Mouse (Mus musculus) erythroid progenitor cell, adult 5-6 weeks (primary cell): ENCODE measurements around the gene Myog. TPM values are rescaled to one million over a fixed set of nuclear protein-coding genes. Genes with fewer than 3 reads are reported as not detected.

ENCODE experiments used
- ATAC-seq: replicated peaks from 2 replicates; pipeline ENCODE4 v1.8.0; 2016; ENCODE audit warnings: moderate number of reproducible peaks, mild to moderate bottlenecking, moderate TSS enrichment, inconsistent platforms; ENCODE audit not compliant: poor library complexity, low FRiP score, severe bottlenecking
- total RNA-seq, 2 experiments: library from RNA; stranded (forward) in 1 of 2; stranded (reverse) in 1 of 2; fragments of 150-400 nt in 1 of 2; fragments of 186-747, 209-891 nt in 1 of 2; gene quantifications; 2 replicates each; pipeline versions ENCODE4 v1.2.3 to v1.2.4; 2015 to 2017; ENCODE audit warnings: low replicate concordance in 2 of 2

Myog gene
- total RNA-seq, 2 experiments from 2014 or later: not detected

DNA sequence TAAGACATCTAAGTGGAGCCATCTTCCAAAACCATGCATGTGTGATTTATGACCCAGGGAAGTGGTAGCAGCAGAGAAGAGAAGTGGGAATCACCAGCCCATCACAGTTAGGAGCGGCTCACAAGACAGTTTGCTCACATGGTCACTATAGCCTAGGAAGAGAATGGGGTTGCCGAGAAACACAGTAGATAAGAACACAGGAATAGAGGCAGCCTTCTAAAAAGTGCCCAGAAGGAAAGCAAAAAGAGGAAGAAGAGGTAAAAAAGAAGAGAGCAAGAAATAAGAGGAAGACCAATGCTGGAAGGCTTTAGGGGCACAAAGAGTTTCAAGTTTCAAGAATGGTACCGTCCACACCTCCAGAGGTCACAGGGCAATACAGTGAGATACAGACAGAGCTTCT lies 7.4 kb upstream of the Myog start:
- no peak for ATAC-seq

DNA sequence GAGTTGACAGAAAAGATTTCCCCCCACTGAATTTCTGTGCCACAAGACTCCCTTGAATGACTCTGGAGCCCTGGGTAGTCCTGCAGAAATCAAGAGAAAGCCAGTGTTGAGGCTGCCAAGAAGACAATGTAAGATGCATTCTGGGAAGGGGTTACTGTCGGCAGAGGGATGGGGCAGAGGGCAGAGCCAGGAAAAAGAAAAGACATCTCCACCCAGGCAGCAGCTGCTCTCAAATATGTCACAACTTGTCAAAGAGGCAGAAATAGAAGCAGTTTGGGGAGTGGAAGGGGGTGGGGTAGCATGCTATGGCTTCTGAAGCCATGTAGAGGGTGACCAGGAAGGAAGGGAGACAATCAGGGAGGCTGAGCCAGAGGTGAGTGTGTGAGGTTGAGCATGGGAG lies 6.7 kb upstream of the Myog start:
- no peak for ATAC-seq

DNA sequence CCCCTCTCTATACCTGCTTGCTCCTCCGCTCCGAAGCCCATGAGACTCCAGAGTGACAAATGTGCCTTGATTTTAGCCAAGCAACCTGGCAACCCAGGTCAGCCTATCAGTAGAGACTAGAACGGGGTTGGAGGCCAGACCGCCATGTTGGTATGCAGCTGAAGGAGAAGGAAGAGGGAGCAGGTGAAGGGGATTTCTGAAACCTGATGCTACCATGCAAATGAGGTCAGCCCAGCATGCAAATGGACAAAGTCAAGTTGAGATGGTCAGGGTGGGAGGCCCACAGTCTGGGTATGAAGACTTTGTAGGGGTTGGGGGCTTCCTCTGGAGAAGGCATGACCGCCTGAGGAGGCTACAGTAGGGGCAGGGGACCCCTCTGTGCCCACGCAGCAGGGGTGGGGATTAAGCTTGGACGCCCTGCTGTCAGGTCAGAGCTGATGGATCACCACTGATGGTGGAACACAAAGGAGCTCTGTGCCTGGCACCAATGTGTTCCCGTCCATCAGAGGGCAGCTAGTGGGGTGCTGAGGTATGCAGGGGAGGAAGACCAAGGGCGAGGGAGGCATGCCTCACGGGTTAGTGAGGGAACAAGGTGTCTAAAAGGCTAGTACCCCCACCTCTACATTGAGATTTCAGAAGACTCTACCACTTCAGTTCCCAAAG lies 4.2 kb upstream of the Myog start:
- ATAC-seq: no peak

DNA sequence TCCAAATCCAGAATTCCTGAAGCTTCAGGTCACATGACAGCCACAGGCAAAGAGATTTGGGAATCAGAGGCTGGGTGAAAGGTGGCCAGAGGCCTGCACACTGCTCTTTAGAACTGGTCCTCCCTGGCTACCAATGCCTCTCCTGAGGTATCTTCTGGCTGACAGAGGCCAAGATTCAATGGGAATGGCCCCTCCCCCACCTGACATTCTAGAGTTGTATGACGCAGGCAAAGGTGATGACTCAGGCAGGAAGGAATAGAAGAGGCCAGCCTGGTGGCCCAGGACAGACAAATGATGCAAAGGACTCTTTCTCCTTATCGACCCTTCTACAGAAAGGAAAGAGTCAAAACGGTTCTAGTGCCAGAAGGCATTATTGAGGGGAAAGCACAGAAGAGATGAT lies 1.6 kb upstream of the Myog start:
- ATAC-seq: no peak

DNA sequence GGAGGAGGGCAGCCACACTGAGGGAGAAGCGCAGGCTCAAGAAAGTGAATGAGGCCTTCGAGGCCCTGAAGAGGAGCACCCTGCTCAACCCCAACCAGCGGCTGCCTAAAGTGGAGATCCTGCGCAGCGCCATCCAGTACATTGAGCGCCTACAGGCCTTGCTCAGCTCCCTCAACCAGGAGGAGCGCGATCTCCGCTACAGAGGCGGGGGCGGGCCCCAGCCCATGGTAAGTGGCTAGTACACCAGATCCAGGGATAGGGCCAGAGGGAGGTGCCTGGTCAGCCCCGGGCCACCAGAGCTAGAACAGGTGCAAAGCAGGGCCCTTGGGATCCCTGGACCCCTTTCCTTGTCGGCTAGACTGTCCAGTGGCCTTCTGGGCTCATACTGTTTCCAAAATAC lies 511 bp downstream of the Myog start:
- no peak for ATAC-seq

DNA sequence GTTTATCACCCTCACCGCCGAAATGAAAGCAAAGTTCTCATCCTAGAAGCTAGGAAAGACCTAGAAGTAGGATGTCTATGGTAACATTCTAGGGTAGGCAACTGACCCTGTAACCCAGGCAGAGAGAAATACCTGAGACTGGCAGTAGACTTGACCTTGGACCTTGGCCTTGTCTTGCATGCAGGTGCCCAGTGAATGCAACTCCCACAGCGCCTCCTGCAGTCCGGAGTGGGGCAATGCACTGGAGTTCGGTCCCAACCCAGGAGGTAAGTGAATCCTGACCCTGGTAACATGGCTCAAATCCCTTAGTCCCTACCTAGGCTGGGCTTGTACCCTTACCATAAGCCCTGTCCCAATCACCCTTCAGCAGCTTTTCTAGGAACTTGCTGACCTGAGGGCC lies 1.1 kb downstream of the Myog start:
- 0 out of 2 replicates have a peak, but pooled peaks have one; percentile 26 for ATAC-seq

DNA sequence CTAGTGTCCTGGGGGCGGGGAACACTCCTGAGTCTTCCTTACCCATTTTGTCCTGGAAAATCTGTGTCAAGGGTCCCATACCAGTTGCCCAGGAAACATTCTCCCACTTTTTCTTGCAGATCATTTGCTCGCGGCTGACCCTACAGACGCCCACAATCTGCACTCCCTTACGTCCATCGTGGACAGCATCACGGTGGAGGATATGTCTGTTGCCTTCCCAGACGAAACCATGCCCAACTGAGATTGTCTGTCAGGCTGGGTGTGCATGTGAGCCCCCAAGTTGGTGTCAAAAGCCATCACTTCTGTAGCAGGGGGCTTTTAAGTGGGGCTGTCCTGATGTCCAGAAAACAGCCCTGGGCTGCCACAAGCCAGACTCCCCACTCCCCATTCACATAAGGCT lies 1.8 kb downstream of the Myog start:
- no peak for ATAC-seq

DNA sequence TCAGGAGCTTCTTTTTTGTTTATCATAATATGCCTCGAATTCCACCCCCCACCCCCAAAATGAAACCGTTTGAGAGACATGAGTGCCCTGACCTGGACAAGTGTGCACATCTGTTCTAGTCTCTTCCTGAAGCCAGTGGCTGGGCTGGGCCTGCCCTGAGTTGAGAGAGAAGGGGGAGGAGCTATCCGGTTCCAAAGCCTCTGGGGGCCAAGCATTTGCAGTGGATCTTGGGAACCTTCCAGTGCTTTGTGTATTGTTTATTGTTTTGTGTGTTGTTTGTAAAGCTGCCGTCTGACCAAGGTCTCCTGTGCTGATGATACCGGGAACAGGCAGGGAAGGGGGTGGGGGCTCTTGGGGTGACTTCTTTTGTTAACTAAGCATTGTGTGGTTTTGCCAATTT lies 2.3 kb downstream of the Myog start:
- no peak for ATAC-seq

DNA sequence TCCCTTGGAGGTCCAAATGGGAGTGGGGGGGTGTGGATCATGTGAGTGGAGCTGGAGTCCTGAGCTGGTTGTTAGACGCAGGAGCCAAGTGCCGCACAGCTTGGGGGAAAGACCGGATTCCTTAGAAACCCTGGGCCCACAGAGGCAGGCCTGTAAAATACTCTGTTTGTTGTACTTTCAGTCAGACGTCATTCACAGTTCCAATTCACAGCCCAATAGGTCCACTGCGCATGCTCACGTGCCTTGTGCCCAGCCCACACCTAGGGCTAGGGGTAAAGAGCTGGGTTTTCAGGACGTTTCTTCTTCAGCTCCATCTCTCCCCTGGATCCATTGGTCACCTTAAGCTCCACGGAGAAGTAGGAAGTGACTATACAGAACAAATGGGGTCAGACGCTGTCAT lies 2.8 kb downstream of the Myog start:
- ATAC-seq: no peak

DNA sequence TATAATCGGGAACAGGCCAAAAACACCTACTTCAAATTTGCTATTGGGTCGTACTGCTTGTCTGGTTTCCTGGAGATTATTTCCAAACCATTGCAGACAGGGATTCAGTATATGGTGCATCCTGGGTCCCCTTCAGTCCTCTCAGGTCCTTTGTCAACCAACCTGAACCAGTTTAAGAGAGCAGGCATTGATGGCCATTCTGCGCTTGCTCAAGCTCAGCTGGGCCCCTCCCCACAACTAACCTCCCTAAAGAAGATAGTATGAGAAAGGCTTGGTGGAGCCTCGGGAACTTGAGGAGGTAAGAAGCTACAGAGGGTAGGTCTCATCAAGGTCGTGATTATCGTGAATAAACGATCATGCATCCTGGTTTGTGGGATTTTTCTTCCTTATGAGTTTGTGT lies 3.5 kb downstream of the Myog start:
- no peak for ATAC-seq

DNA sequence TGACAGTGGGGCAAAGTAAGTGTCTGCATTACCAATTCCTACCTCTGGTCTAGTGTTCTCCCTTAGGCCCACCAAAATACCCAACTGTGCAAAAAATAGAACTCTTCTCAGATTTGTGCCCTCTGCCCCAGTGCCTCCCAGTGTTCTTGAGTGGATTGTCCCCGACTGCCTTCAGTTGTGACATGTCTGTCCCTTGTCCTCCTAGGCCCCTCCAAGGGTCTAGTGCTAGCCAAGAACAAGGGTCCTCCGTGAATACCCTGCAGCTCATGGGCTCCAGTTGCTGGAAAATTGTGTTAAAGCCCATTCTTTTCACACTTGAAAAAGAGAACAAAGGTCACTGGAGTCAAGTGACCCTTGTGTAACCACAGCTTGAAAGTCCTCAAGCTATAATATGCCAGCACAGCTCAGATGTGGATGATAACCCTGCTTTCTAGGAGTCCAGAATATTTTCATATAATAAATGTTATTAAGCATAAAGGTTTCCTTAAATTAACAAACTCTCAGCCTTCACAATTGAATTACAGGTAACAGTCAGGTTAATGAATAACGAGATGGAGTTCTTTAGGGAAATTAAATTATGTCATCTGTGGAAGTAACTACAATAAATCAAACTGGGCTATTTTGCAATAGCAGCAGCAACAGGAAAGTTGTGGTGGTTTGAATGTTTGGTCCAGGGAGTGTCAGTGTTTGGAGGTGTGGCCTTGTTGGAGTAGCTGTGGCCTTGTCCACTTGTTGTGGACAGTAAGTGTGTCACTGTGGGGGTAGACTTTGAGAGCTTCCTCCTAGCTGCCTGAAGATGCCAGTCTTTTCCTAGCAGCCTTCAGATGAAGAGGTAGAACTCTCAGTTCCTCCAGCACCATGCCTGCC lies 4.2 kb downstream of the Myog start:
- ATAC-seq: no peak

DNA sequence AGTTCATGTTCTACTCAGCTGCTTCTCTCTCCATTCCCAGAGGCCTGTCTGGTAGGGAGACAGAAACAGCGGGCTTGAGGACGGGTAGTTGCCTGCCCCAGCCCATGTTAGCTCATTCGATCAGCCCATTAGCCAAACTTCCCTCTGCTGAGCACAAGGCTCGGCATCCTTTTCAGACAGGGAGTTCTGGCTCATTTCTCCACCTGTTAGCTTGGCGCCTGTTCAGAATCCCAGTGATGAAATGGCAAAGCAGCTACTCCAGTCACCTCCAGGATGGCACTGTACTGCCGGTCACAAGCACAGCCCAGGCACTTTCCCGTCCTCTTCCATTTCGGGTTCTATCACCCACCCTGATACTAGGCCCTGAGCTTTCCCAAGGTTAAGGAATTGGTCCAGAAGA lies 7.5 kb downstream of the Myog start:
- no peak for ATAC-seq

DNA sequence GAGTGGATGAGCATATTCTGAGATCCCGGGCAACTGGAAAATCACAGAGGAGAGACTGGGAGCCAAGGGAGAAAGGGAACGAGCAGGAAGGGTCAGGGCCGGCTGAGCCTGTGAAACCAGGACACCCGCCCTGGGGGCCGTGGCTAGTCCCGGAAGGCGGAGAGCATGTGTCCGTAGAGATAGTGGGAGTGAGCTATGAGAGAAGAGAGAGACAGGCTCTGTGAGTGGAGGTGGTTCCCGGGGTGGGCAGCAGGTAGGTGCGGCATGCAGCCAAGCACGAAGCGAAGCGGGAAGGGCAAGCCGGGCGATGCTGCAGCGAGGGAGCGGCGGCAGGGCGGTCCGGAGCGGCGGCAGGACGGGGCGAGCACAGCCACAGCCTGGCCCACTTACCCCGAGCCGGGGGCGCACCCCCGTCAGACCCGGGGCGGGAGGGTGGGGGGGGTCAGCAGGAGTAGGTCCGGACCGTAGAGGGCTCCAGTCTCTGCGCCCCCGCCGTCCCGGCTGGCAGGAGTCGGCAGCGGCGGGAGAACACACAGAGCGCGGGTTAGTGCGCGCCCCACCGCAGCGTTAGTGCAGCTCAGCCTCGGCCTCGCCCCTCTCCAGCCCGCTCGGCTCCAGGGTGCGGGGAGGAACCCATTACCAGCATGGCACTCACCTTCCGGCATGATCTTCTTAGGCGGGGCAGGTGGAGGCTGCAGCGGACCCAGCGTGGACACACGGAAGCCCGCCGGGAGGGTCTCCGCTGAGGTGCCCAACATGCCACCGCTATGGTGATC lies 9.0 kb downstream of the Myog start:
- ATAC-seq: no peak

DNA sequence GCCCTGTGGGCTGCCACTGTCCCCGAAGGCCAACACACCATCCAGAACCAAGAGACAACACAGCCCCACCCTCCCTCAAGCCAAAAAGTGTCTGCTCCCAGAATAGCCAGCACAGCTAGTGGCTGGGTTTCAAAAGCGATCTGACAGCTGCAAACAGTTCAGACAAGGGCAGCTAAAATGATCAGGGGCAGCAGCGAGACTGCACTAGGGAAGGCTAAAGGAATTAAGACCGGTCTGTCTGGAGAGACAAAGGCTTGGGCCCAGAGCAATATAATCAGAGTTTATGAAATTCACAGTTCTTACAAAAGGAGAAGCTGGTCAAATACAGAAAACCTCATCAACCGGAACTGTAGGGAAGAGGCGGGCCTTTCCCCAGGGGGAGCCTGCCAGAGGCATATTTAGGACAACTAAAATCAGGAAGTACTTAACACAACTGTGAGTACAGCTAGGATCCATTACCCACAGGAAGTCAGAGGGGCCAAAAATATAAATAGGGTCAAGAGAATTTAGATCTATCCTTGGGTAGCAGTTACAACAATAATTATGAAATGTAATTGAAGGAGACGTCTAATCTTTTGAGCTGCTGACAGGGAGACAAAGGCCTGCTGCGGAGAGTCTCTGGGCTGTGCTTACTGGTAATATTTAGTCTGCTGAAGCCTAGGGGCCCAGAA lies 12.9 kb downstream of the Myog start:
- no peak for ATAC-seq

DNA sequence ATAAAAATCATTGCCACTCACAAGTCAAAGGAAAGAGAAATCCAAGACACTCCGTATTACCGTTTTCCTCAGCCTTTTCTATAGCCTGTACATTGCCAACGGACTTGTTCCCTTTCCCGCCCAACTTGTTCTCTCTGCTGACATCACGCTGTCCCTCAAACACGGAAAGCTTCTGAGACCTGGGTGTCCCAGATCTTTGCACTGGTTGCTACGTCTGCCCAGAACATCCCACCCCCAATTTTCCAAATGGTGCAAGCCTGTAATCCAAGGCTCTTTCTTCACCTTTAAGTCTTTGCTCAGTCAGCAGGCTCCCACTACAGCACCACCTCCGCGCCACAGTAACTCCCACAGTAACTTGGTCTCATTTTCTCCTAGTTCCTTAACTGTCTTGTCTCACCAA lies 15.2 kb downstream of the Myog start:
- ATAC-seq: no peak

DNA sequence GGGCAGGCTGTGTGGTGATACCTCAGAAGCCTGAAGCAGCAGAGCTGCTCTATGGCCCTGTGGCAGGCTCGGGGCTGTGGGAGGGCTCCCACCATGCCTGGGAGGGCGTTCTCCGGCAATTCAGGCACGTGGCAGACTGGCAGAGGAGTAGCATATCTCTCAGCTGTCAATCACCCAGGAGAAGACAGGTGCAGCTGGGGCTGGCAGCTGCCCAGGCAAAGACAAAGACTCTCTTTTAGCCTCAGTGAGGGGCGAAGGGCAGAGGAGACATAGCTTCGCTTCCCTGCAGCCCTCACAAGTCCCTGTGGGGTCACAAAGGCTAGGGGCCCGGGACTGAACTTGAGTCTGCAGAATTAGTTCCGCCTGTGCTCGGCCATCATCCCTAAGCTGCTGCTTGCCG lies 17.6 kb downstream of the Myog start:
- no peak for ATAC-seq

DNA sequence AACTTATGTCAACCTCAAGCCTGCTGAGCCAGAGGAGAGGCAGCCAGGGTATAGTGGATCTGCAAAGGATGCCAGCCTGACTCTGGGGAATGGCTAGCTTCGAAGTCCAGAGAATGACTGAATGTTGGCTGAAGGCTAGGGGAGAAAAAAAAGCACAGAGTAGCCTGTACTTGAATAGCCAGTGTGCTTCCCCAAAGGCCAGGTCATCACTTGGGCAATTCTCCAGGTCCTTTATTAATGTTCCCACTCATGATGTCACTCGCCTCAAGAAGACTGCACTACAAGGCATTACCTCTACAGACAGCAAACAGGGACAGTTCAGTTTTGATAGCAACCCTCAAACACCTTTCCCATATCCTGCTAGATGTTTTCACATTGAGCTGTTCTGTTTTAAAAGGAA lies 20.5 kb downstream of the Myog start:
- no peak for ATAC-seq

DNA sequence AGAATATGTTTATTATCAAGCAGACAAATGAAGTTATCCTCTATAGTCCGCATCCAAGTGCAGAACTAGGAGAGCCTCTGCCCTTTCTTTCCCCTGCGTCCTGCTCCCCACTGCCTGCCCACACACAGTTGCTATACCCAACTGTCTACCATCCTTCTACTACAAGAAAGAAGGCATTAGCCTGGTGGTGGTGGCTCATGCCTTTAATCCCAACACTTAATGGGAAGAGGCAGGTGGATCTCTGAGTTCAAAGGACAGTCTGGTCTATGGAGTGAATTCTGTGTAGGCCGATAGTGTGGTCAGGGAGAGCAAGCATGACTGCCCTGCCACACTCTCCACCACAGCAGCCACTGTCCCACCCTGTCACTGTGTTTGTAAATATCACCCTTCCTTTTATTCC lies 20.9 kb downstream of the Myog start:
- ATAC-seq: no peak

DNA sequence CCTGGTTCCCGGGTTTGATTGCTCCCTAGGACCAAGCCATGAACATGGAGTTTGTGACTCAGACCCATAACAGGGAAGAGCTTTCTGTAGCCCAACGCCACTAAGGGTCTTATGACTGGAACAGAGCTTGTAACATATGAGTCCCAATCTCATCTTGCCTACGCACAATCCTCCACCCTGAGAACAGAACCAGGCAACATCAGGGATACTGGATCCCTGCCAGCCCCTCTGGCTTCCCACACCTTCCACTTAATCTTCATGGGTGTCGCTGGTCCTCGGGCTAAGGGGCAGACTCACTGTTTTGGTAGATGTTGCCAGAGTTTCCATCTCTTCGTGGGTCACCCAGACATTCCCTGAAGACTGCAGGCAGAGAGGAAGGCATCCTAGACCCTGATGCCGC lies 22.0 kb downstream of the Myog start:
- no peak for ATAC-seq

DNA sequence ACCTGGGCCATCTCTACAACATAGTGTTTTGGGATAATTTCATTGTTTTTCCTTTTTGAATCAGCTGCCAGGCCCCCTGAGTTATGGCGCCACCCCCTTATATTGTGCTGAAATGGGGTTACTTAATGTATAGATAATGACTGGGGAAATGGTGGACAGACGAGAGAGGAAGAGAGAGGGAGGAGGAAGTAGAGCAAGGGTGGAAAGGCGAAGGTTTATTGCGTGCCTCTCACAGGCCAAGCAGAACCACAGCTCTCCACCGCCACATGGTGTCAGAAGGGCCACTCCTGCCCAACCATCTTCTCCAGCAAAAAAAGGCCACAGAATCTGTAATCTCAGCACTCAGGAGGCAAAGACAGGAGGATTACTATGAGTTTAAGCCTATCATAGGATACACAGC lies 25.4 kb downstream of the Myog start:
- ATAC-seq: no peak
